Comparison of ENCODE assay signal across 10 mouse cellular contexts in the genomic region with DNA sequence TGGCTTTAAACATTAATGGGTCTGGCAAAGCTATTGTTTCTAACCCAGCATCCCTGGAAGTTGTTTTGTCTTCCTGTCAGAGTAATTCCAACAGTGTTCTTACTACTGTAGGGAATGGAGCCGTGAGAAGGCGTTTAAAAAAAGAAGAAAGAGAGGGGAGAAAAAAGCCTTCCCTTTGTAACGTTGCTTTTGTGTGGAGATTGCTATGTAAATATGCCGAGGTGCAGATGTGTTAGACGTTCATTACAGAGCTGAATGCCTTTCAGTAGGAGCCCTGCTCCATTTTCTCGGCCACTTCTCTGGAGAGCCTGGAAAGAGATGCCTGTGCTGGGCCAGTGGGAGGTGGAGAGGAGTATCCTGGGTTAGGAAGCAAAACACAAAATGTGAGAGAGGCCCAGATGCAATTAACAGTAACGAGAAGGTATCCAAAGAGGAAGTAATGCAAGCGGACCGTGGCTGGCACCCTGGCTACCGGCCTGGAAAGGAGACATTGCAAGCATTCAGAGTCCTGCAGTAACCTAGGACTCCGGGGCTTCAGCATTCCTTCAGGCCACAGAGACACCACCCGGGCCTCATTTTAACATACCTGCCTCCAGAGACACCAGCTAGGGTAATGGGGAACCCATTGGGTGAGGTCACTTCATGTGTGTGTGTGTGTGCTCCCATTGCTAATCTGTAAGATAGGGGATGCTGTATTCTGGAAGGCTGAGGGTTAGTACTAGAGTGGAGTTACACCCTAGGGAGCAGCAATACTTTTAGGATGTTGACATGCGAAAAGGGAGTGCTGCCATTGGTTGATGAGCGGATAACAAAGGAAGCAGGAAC. TPM values are rescaled to one million over a fixed set of nuclear protein-coding genes. Genes with fewer than 3 reads are reported as not detected.
DNase-seq lines count a peak whose midpoint lies in the region; ATAC-seq lines count a peak whose summit lies in the region.
"Had no signal": no experiment of that assay in that cellular context is flagged by ENCODE, and none has a peak within 500 bp of the region (broad histone marks: within the 10 kb centered on the region; RNA-seq: fewer than 3 reads in every experiment).

No protein-coding gene starts in this region.

- WGBS in kidney, embryonic 16.5 days: 15% methylated on average over 14 of the region's 14 CpGs
- WGBS in hindbrain, embryonic 16.5 days: 13% methylated on average over 14 of the region's 14 CpGs
- WGBS in neural tube, embryonic 13.5 days: 9% methylated on average over 14 of the region's 14 CpGs

- peak overlapping the region; percentile 28 for H3K4me2 ChIP-seq in kidney, embryonic 16.5 days (replicated peaks; ENCODE audit: low read depth, low read length)
- H3K4me2 ChIP-seq in hindbrain, embryonic 16.5 days (ENCODE audit: low read length): peak overlapping the region; percentile 26
- peak overlapping the region; percentile 34 for H3K4me2 ChIP-seq in neural tube, embryonic 13.5 days
- H3K4me2 ChIP-seq: heart, embryonic 15.5 days had no signal

- no peak for DNase-seq in kidney, adult 9 months
- DNase-seq in embryo, embryonic 11 days: peak; percentile 28
- no peak for DNase-seq in frontal cortex, postnatal 25 days (ENCODE audit: low spot score in 2 of 2)
- no peak for DNase-seq in left cerebral cortex, postnatal 14 days (ENCODE audit: low spot score in 2 of 2)
- no peak for DNase-seq in gastrocnemius, adult 18-20 months (ENCODE audit: low spot score)

- peak overlapping the region; percentile 46 for H3K9ac ChIP-seq in kidney, embryonic 16.5 days (replicated peaks; ENCODE audit: low read length)
- H3K9ac ChIP-seq in hindbrain, embryonic 16.5 days (ENCODE audit: low read depth, low read length): no peak overlapping the region
- peak overlapping the region; percentile 51 for H3K9ac ChIP-seq in neural tube, embryonic 13.5 days
- H3K9ac ChIP-seq: heart, embryonic 15.5 days had no signal

- ATAC-seq in kidney, embryonic 16.5 days (ENCODE audit: low FRiP score, low TSS enrichment): no peak
- no peak for ATAC-seq in hindbrain, embryonic 16.5 days
- ATAC-seq in neural tube, embryonic 13.5 days (ENCODE audit: low read depth): no peak

- no peaks in the 10 kb centered on the region for H3K36me3 ChIP-seq in kidney, embryonic 16.5 days (ENCODE audit: insufficient read depth, low read length)
- H3K36me3 ChIP-seq in hindbrain, embryonic 16.5 days (ENCODE audit: control insufficient read depth, insufficient read depth, low read length): no peaks in the 10 kb centered on the region
- H3K36me3 ChIP-seq in neural tube, embryonic 13.5 days: no peaks in the 10 kb centered on the region
- H3K36me3 ChIP-seq: heart, embryonic 15.5 days had no signal

- H3K27ac ChIP-seq in kidney, embryonic 16.5 days (ENCODE audit: low read length): peak overlapping the region; percentile 92
- peak overlapping the region; percentile 72 for H3K27ac ChIP-seq in hindbrain, embryonic 16.5 days (ENCODE audit: low read depth, low read length)
- peak overlapping the region; percentile 93 for H3K27ac ChIP-seq in neural tube, embryonic 13.5 days (replicated peaks)
- H3K27ac ChIP-seq: heart, embryonic 15.5 days had no signal

- no peaks in the 10 kb centered on the region for H3K27me3 ChIP-seq in kidney, embryonic 16.5 days (ENCODE audit: insufficient read depth, low read length)
- H3K27me3 ChIP-seq in hindbrain, embryonic 16.5 days (replicated peaks; ENCODE audit: control insufficient read depth, insufficient read depth, low read length): no peaks in the 10 kb centered on the region
- no peaks in the 10 kb centered on the region for H3K27me3 ChIP-seq in neural tube, embryonic 13.5 days
- H3K27me3 ChIP-seq: heart, embryonic 15.5 days; megakaryocyte, embryonic 14.5 days had no signal

- H3K4me3 ChIP-seq in kidney, embryonic 16.5 days (ENCODE audit: low read length): no peak overlapping the region
- no peak overlapping the region for H3K4me3 ChIP-seq in hindbrain, embryonic 16.5 days (ENCODE audit: low read length)
- peak overlapping the region; percentile 2; the same call in 1 of the 2 replicates for H3K4me3 ChIP-seq in neural tube, embryonic 13.5 days
- H3K4me3 ChIP-seq: heart, embryonic 15.5 days; megakaryocyte, embryonic 14.5 days had no signal

- H3K9me3 ChIP-seq in kidney, embryonic 16.5 days (ENCODE audit: low read length): no peaks in the 10 kb centered on the region
- H3K9me3 ChIP-seq in hindbrain, embryonic 16.5 days (ENCODE audit: control insufficient read depth, low read length): no peaks in the 10 kb centered on the region
- no peaks in the 10 kb centered on the region for H3K9me3 ChIP-seq in neural tube, embryonic 13.5 days
- H3K9me3 ChIP-seq: heart, embryonic 15.5 days had no signal

- peaks cover 28% of the 10 kb centered on the region for H3K4me1 ChIP-seq in kidney, embryonic 16.5 days (ENCODE audit: insufficient read depth, low read length)
- peaks cover 19% of the 10 kb centered on the region for H3K4me1 ChIP-seq in hindbrain, embryonic 16.5 days (ENCODE audit: control insufficient read depth, insufficient read depth, low read depth, low read length)
- H3K4me1 ChIP-seq in neural tube, embryonic 13.5 days (replicated peaks): peaks cover 38% of the 10 kb centered on the region

- intact Hi-C loops in left cerebral cortex, postnatal 14 days (cut with DNase I): no loop called here

RNA-seq across cellular contexts. Expression of a gene that starts 3.0 kb away (rescaled TPM):
- polyA plus RNA-seq in kidney, embryonic 16.5 days (2015; fragmentation: Nextera tagmentation; extraction: Ambion mirVana): 3.7 and 4.7 TPM in 2 replicates
- 4.3 and 4.6 TPM in 2 replicates for polyA plus RNA-seq in hindbrain, embryonic 16.5 days (2015; fragmentation: Nextera tagmentation; extraction: Ambion mirVana)
- 10.2 and 11.7 TPM in 2 replicates for polyA plus RNA-seq in neural tube, embryonic 13.5 days (2015; fragmentation: Nextera tagmentation; extraction: Ambion mirVana)
- 10 to 100 TPM; 10.5 to 10.6 TPM for total RNA-seq in left cerebral cortex, postnatal 14 days (2021)
- total RNA-seq in gastrocnemius, adult 18-20 months (2021): 10 to 100 TPM in 1 of 2 experiments, 1 to 10 TPM in 1; 6.6 to 12.4 TPM

RNA-seq across cellular contexts. Expression of a gene that starts 21.2 kb away (rescaled TPM):
- 6.2 and 6.5 TPM in 2 replicates for polyA plus RNA-seq in kidney, embryonic 16.5 days (2015; fragmentation: Nextera tagmentation; extraction: Ambion mirVana)
- 18.2 and 19.6 TPM in 2 replicates for polyA plus RNA-seq in hindbrain, embryonic 16.5 days (2015; fragmentation: Nextera tagmentation; extraction: Ambion mirVana)
- polyA plus RNA-seq in neural tube, embryonic 13.5 days (2015; fragmentation: Nextera tagmentation; extraction: Ambion mirVana): 22.0 and 24.8 TPM in 2 replicates
- 10 to 100 TPM; 11.2 to 14.7 TPM for total RNA-seq in left cerebral cortex, postnatal 14 days (2021)
- 1 to 10 TPM; 3.5 to 6.2 TPM for total RNA-seq in gastrocnemius, adult 18-20 months (2021)

RNA-seq across cellular contexts. Expression of a gene that starts 45.0 kb away (rescaled TPM):
- polyA plus RNA-seq in kidney, embryonic 16.5 days (2015; fragmentation: Nextera tagmentation; extraction: Ambion mirVana): 16.9 and 18.8 TPM in 2 replicates
- 16.6 and 21.2 TPM in 2 replicates for polyA plus RNA-seq in hindbrain, embryonic 16.5 days (2015; fragmentation: Nextera tagmentation; extraction: Ambion mirVana)
- 15.4 and 15.6 TPM in 2 replicates for polyA plus RNA-seq in neural tube, embryonic 13.5 days (2015; fragmentation: Nextera tagmentation; extraction: Ambion mirVana)
- 10 to 100 TPM; 39.2 to 42.1 TPM for total RNA-seq in left cerebral cortex, postnatal 14 days (2021)
- total RNA-seq in gastrocnemius, adult 18-20 months (2021): 10 to 100 TPM; 31.0 to 31.2 TPM

RNA-seq across cellular contexts. Expression of a gene that starts 49.1 kb away (rescaled TPM):
- 28.0 and 31.1 TPM in 2 replicates for polyA plus RNA-seq in kidney, embryonic 16.5 days (2015; fragmentation: Nextera tagmentation; extraction: Ambion mirVana)
- polyA plus RNA-seq in hindbrain, embryonic 16.5 days (2015; fragmentation: Nextera tagmentation; extraction: Ambion mirVana): 3.8 and 5.9 TPM in 2 replicates
- polyA plus RNA-seq in neural tube, embryonic 13.5 days (2015; fragmentation: Nextera tagmentation; extraction: Ambion mirVana): 6.2 and 7.6 TPM in 2 replicates
- 1 to 10 TPM; 3.0 TPM for total RNA-seq in left cerebral cortex, postnatal 14 days (2021)
- total RNA-seq in gastrocnemius, adult 18-20 months (2021): 1 to 10 TPM; 8.0 to 8.1 TPM
